In genomic region chr11:115277604-115277975, GRCm38 (mm10) we compare ENCODE assay signal across 8 mouse cellular contexts. TPM values are rescaled to one million over a fixed set of nuclear protein-coding genes. Genes with fewer than 3 reads are reported as not detected.
DNase-seq lines count a peak whose midpoint lies in the region; ATAC-seq and TF ChIP-seq lines count a peak whose summit lies in the region.

No protein-coding gene starts in this region.

- peak overlapping the region; percentile 59 for H3K4me2 ChIP-seq in forebrain, embryonic 16.5 days (ENCODE audit: low read length)
- peak overlapping the region; percentile 97 for H3K4me2 ChIP-seq in liver, embryonic 15.5 days

- peaks cover 1% of the 10 kb centered on the region for H3K4me1 ChIP-seq in heart, adult 2 months (ENCODE audit: control insufficient read depth, insufficient read depth, low read length)
- peaks cover 20% of the 10 kb centered on the region for H3K4me1 ChIP-seq in forebrain, embryonic 16.5 days (replicated peaks; ENCODE audit: control insufficient read depth, insufficient read depth, low read length)
- peaks cover 63% of the 10 kb centered on the region for H3K4me1 ChIP-seq in liver, embryonic 15.5 days (replicated peaks)

- intact Hi-C loops in heart, adult 2 months (cut with DNase I) = loop anchor here (5.0 kb wide), 1 partner anchor 135 kb away; no protein-coding TSS in a partner anchor

- no peaks in the 10 kb centered on the region for H3K9me3 ChIP-seq in forebrain, embryonic 16.5 days (ENCODE audit: control insufficient read depth, low read length)
- no peaks in the 10 kb centered on the region for H3K9me3 ChIP-seq in liver, embryonic 15.5 days (replicated peaks)

- TF ChIP-seq CTCF in heart, adult 2 months (IDR thresholded peaks at IDR 0.05) = no peak
- no peak for TF ChIP-seq CTCF in C2C12 (IDR thresholded peaks at IDR 0.05; ENCODE audit: control insufficient read depth, insufficient read depth, insufficient read length)

- H3K4me3 ChIP-seq in heart, adult 2 months = peak overlapping the region; percentile 66
- H3K4me3 ChIP-seq in C2C12 (ENCODE audit: insufficient read depth, poor library complexity, severe bottlenecking) = peak overlapping the region; percentile 56
- H3K4me3 ChIP-seq in forebrain, embryonic 16.5 days (replicated peaks; ENCODE audit: low read length) = peak overlapping the region; percentile 65
- peak overlapping the region; percentile 63 for H3K4me3 ChIP-seq in liver, embryonic 15.5 days (replicated peaks)

- no peak for ATAC-seq in forebrain, embryonic 16.5 days
- ATAC-seq in liver, embryonic 15.5 days (ENCODE audit: insufficient read depth) = peak; percentile 5; the same call in 1 of the 2 replicates

- no peak for DNase-seq in heart, adult 2 months
- DNase-seq in heart, postnatal 4 days = no peak
- no peak for DNase-seq in ovary, adult 18-20 months (ENCODE audit: low spot score)
- DNase-seq in spleen, postnatal 4 days (ENCODE audit: low spot score in 2 of 2) = no peak
- DNase-seq in urinary bladder, postnatal 14 days (ENCODE audit: low spot score) = no peak

- TF ChIP-seq POLR2A in heart, adult 2 months (IDR thresholded peaks at IDR 0.05; ENCODE audit: insufficient read depth, low read depth, low read length) = no peak

- peak overlapping the region; percentile 87 for H3ac ChIP-seq in C2C12 (ENCODE audit: control insufficient read depth, insufficient read length, low read depth)

- no peaks in the 10 kb centered on the region for H3K79me2 ChIP-seq in heart, adult 2 months (replicated peaks; ENCODE audit: control insufficient read depth, insufficient read depth, low read length)
- H3K79me2 ChIP-seq in C2C12 (ENCODE audit: control insufficient read depth, insufficient read depth) = no peaks in the 10 kb centered on the region

- no peaks in the 10 kb centered on the region for H3K79me3 ChIP-seq in C2C12 (ENCODE audit: low read depth)

- H3K36me3 ChIP-seq in heart, adult 2 months (ENCODE audit: control insufficient read depth, insufficient read depth, low read length) = no peaks in the 10 kb centered on the region
- H3K36me3 ChIP-seq in C2C12 (ENCODE audit: control insufficient read depth, insufficient read depth) = no peaks in the 10 kb centered on the region
- H3K36me3 ChIP-seq in forebrain, embryonic 16.5 days (ENCODE audit: control insufficient read depth, insufficient read depth) = no peaks in the 10 kb centered on the region
- H3K36me3 ChIP-seq in liver, embryonic 15.5 days (replicated peaks) = no peaks in the 10 kb centered on the region

- TF ChIP-seq EP300 in heart, adult 2 months (IDR thresholded peaks at IDR 0.05; ENCODE audit: insufficient read depth, low read depth, low read length) = no peak

- no peaks in the 10 kb centered on the region for H3K27me3 ChIP-seq in heart, adult 2 months (ENCODE audit: control insufficient read depth, insufficient read depth, low read length)
- no peaks in the 10 kb centered on the region for H3K27me3 ChIP-seq in C2C12 (ENCODE audit: control insufficient read depth, insufficient read depth, insufficient read length)
- no peaks in the 10 kb centered on the region for H3K27me3 ChIP-seq in forebrain, embryonic 16.5 days (replicated peaks; ENCODE audit: control insufficient read depth, insufficient read depth, low read length)
- no peaks in the 10 kb centered on the region for H3K27me3 ChIP-seq in liver, embryonic 15.5 days

- 18% methylated on average over 7 of the region's 7 CpGs for WGBS in heart, adult 2 months
- WGBS in forebrain, embryonic 16.5 days = 20% methylated on average over 7 of the region's 7 CpGs
- WGBS in liver, embryonic 15.5 days (ENCODE audit: insufficient replicate concordance) = 16% methylated on average over 7 of the region's 7 CpGs

- H3K27ac ChIP-seq in heart, adult 2 months = peak overlapping the region; percentile 90
- H3K27ac ChIP-seq in forebrain, embryonic 16.5 days (ENCODE audit: low read length) = peak overlapping the region; percentile 71
- H3K27ac ChIP-seq in liver, embryonic 15.5 days (replicated peaks) = peak overlapping the region; percentile 83

- peak overlapping the region; percentile 67 for H3K9ac ChIP-seq in heart, adult 2 months (ENCODE audit: low read depth, low read length)
- peak overlapping the region; percentile 53 for H3K9ac ChIP-seq in forebrain, embryonic 16.5 days (replicated peaks; ENCODE audit: low read depth, low read length)
- peak overlapping the region; percentile 74 for H3K9ac ChIP-seq in liver, embryonic 15.5 days

TF ChIP-seq in C2C12, 6 proteins besides CTCF, POLR2A, EP300 and RAD21:
- TF ChIP-seq MAX (IDR thresholded peaks at IDR 0.05) (no peak), MYOD1 (IDR thresholded peaks at IDR 0.05; ENCODE audit: control insufficient read depth, insufficient read length, low read depth) (no peak), MYOG (IDR thresholded peaks at IDR 0.05; ENCODE audit: control insufficient read depth, extremely low read depth, insufficient read length) (no peak), FOSL1 (IDR thresholded peaks at IDR 0.05; ENCODE audit: insufficient read depth, low read length, poor library complexity, severe bottlenecking) (no peak), CEBPB (IDR thresholded peaks at IDR 0.05; ENCODE audit: low read depth) (no peak), USF1 (IDR thresholded peaks at IDR 0.05; ENCODE audit: low read depth) (no peak)

RNA-seq across cellular contexts. Expression of gene Fdxr, which starts 0.7 kb away (rescaled TPM):
- 1 to 10 TPM; 7.1 to 8.8 TPM for total RNA-seq in heart, adult 2 months (2021)
- 8.4 and 8.7 TPM in 2 replicates for polyA plus RNA-seq in heart, adult 2 months (2012; rRNA removed)
- total RNA-seq in heart, postnatal 4 days (2021) = 1 to 10 TPM; 7.5 to 9.5 TPM
- 10.7 TPM for polyA plus RNA-seq in C2C12 (2012; fragmentation: generic; extraction: Trizol)
- polyA plus RNA-seq in forebrain, embryonic 16.5 days (2015; fragmentation: Nextera tagmentation; extraction: Ambion mirVana) = 23.2 and 26.9 TPM in 2 replicates
- polyA plus RNA-seq in liver, embryonic 15.5 days (2015; fragmentation: Nextera tagmentation; extraction: Ambion mirVana) = 19.5 and 21.1 TPM in 2 replicates

RNA-seq across cellular contexts. Expression of gene Grin2c, which starts 10.5 kb away (rescaled TPM):
- total RNA-seq in heart, adult 2 months (2021) = under 1 TPM; 0.25 to 0.26 TPM
- polyA plus RNA-seq in heart, adult 2 months (2012; rRNA removed) = 1.6 and 2.0 TPM in 2 replicates
- under 1 TPM; 0.12 to 0.18 TPM for total RNA-seq in heart, postnatal 4 days (2021)
- not detected for polyA plus RNA-seq in C2C12 (2012; fragmentation: generic; extraction: Trizol)
- polyA plus RNA-seq in forebrain, embryonic 16.5 days (2015; fragmentation: Nextera tagmentation; extraction: Ambion mirVana) = 0.29 and 0.37 TPM in 2 replicates
- polyA plus RNA-seq in liver, embryonic 15.5 days (2015; fragmentation: Nextera tagmentation; extraction: Ambion mirVana) = 0.05 TPM in 2 replicates

RNA-seq across cellular contexts. Expression of gene Fads6, which starts 19.9 kb away (rescaled TPM):
- total RNA-seq in heart, adult 2 months (2021) = 1 to 10 TPM; 1.6 to 1.8 TPM
- polyA plus RNA-seq in heart, adult 2 months (2012; rRNA removed) = 1.9 and 2.0 TPM in 2 replicates
- 1 to 10 TPM in 1 of 2 experiments, under 1 TPM in 1; 0.86 to 1.4 TPM for total RNA-seq in heart, postnatal 4 days (2021)
- polyA plus RNA-seq in C2C12 (2012; fragmentation: generic; extraction: Trizol) = 0.21 TPM
- 0.27 and 0.76 TPM in 2 replicates for polyA plus RNA-seq in forebrain, embryonic 16.5 days (2015; fragmentation: Nextera tagmentation; extraction: Ambion mirVana)
- 3.4 and 4.1 TPM in 2 replicates for polyA plus RNA-seq in liver, embryonic 15.5 days (2015; fragmentation: Nextera tagmentation; extraction: Ambion mirVana)

RNA-seq across cellular contexts. Expression of gene Otop2, which starts 29.4 kb away (rescaled TPM):
- total RNA-seq in heart, adult 2 months (2021) = not detected
- not detected in 2 replicates for polyA plus RNA-seq in heart, adult 2 months (2012; rRNA removed)
- total RNA-seq in heart, postnatal 4 days (2021) = not detected
- polyA plus RNA-seq in C2C12 (2012; fragmentation: generic; extraction: Trizol) = not detected
- polyA plus RNA-seq in forebrain, embryonic 16.5 days (2015; fragmentation: Nextera tagmentation; extraction: Ambion mirVana) = 0.24 TPM in 1 of 2 replicates, not detected in the other
- polyA plus RNA-seq in liver, embryonic 15.5 days (2015; fragmentation: Nextera tagmentation; extraction: Ambion mirVana) = not detected in 2 replicates

RNA-seq across cellular contexts. Expression of gene Ush1g, which starts 44.3 kb away (rescaled TPM):
- under 1 TPM in 1 of 2 experiments, not detected in 1; 0.07 TPM for total RNA-seq in heart, adult 2 months (2021)
- 0.10 and 0.18 TPM in 2 replicates for polyA plus RNA-seq in heart, adult 2 months (2012; rRNA removed)
- total RNA-seq in heart, postnatal 4 days (2021) = under 1 TPM; 0.09 to 0.12 TPM
- 0.01 TPM for polyA plus RNA-seq in C2C12 (2012; fragmentation: generic; extraction: Trizol)
- 0.10 TPM in 2 replicates for polyA plus RNA-seq in forebrain, embryonic 16.5 days (2015; fragmentation: Nextera tagmentation; extraction: Ambion mirVana)
- 0.20 and 0.22 TPM in 2 replicates for polyA plus RNA-seq in liver, embryonic 15.5 days (2015; fragmentation: Nextera tagmentation; extraction: Ambion mirVana)
